13 mouse cellular contexts compared by ENCODE assay signal in the genomic region with DNA sequence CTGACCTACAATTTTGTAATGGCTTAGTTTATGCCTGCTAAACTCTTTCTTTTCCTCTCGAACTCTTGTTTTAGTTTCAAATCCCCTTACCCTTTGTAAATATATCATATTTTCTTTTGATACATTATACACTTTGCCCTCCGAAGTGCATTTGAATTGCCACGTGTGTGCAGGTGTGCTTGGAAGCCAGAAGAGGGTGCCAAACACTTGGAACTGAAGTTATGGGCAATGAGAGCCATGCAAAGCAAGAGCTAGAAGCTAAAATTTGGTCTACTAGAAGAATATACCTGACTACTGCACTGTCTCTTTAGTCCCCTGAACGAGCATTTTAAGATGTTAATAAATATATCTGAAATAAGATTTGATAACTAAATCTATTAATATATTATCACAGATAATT.
DNase-seq lines count a peak whose midpoint lies in the region; ATAC-seq and TF ChIP-seq lines count a peak whose summit lies in the region.
"Had no signal": no experiment of that assay in that cellular context is flagged by ENCODE, and none has a peak within 500 bp of the region (broad histone marks: within the 10 kb centered on the region; RNA-seq: fewer than 3 reads in every experiment).

No protein-coding gene starts in this region.

- DNase-seq in cerebellum, postnatal 10 days: peak; percentile 67 to 71
- no peak for DNase-seq in layer of hippocampus, adult 2 months (ENCODE audit: low spot score in 2 of 2)
- DNase-seq in layer of hippocampus, adult 8-10 months (ENCODE audit: low spot score in 2 of 2): no peak
- DNase-seq in 416B (ENCODE audit: low read depth): peak; percentile 6
- DNase-seq in embryo, embryonic 10.5 days (ENCODE audit: low spot score): peak; percentile 39
- DNase-seq in urinary bladder, postnatal 36 days (ENCODE audit: low spot score in 2 of 2): no peak
- DNase-seq in adrenal gland, postnatal 4 days (ENCODE audit: low spot score in 2 of 2): no peak
- DNase-seq: adrenal gland, postnatal 36 days; cerebellum, adult 9-11 months; liver had no signal

- no peak overlapping the region for H3K27ac ChIP-seq in layer of hippocampus, adult 2 months

- ATAC-seq in cerebellum, adult (ENCODE audit: insufficient number of reproducible peaks, low FRiP score, low TSS enrichment): no peak
- ATAC-seq: inflammation-experienced regulatory T-cells, adult 6 months had no signal

- H3K4me3 ChIP-seq in layer of hippocampus, adult 2 months: no peak overlapping the region
- H3K4me3 ChIP-seq: heart, embryonic 12.5 days had no signal

- TF ChIP-seq CTCF in layer of hippocampus, adult 2 months (conservative IDR thresholded peaks at IDR 0.05): peak; percentile 69

Comparison
In these comparisons a context has a peak if more than half of its experiments do, and no peak if none do; other contexts are left out.
1. DNase-seq: peak in cerebellum, postnatal 10 days (2 of 2), 416B (single experiment) and embryo, embryonic 10.5 days (single experiment); none in layer of hippocampus, adult 2 months (0 of 2), layer of hippocampus, adult 8-10 months (0 of 2), urinary bladder, postnatal 36 days (0 of 2) and adrenal gland, postnatal 4 days (0 of 2).